Mouse (Mus musculus) forebrain, embryonic 13.5 days (tissue): Measurements from ENCODE around the gene Tjp2. TPM values are rescaled to one million over a fixed set of nuclear protein-coding genes. Genes with fewer than 3 reads are reported as not detected.

ENCODE experiments used
- ATAC-seq: fragments of 200-750 bp; cut with Nextera tagmentation; 2 replicates; pipeline ENCODE4 v1.8.0; 2017
- H3K27ac ChIP-seq: fragments of 300-500 bp; sonication (generic); 2 replicates; pipeline ENCODE4 v1.5.1; 2015; ENCODE audit warnings: inconsistent platforms, mild to moderate bottlenecking, moderate library complexity
- H3K27me3 ChIP-seq: fragments of 300-500 bp; sonication (generic); 2 replicates; pipeline ENCODE4 v1.6.1; 2015; ENCODE audit warnings: mild to moderate bottlenecking, inconsistent platforms
- H3K36me3 ChIP-seq: fragments of 300-500 bp; sonication (generic); 2 replicates; pipeline ENCODE4 v1.6.1; 2015; ENCODE audit warnings: mild to moderate bottlenecking, inconsistent platforms; ENCODE audit not compliant: poor library complexity, severe bottlenecking
- H3K4me1 ChIP-seq: fragments of 300-500 bp; sonication (generic); 2 replicates; pipeline ENCODE4 v1.6.1; 2015; ENCODE audit warnings: inconsistent platforms
- H3K4me2 ChIP-seq: fragments of 300-500 bp; sonication (generic); 2 replicates; pipeline ENCODE4 v1.6.1; 2015; ENCODE audit warnings: inconsistent platforms, mild to moderate bottlenecking, moderate library complexity
- H3K4me3 ChIP-seq: fragments of 300-500 bp; sonication (generic); 2 replicates; pipeline ENCODE4 v1.5.1; 2015; ENCODE audit warnings: mild to moderate bottlenecking, inconsistent platforms
- H3K9ac ChIP-seq: fragments of 300-500 bp; sonication (generic); 2 replicates; pipeline ENCODE4 v1.6.1; 2015; ENCODE audit warnings: mild to moderate bottlenecking, inconsistent platforms
- H3K9me3 ChIP-seq: fragments of 300-500 bp; sonication (generic); replicated peaks from 2 replicates; pipeline ENCODE4 v1.6.1; 2016; ENCODE audit warnings: inconsistent platforms
- WGBS: fragments of 180-500 bp; shearing (Covaris S2); methylation state at CpG from one replicate; pipeline ENCODE4 v1.1.7; 2015; 5-methylcytosine and 5-hydroxymethylcytosine counted together
- polyA plus RNA-seq: library from polyadenylated mRNA; unstranded; fragments of >200 nt; fragmentation: Nextera tagmentation; extraction: Ambion mirVana; gene quantifications from 2 replicates; pipeline ENCODE4 v1.2.1, GENCODE M21; 2015

Gene Tjp2
- polyA plus RNA-seq, 1 experiment from 2014 or later, result 14.3 TPM

- Histone ChIP-seq H3K4me2 (no peak overlapping the region), H3K27ac (no peak overlapping the region), H3K4me3 (no peak overlapping the region), H3K36me3 (no peaks in the 10 kb centered on the region), H3K27me3 (peaks cover 4% of the 10 kb centered on the region), H3K4me1 (peaks cover 19% of the 10 kb centered on the region; the same call in 1 of the 2 replicates), H3K9me3 (no peaks in the 10 kb centered on the region), H3K9ac (no peak overlapping the region)
- 41% methylated on average over 2 of the region's 2 CpGs for WGBS
- no peak for ATAC-seq
Observed at GRCm38 (mm10) chr19:24218291-24218690, 6.5 kb downstream of the Tjp2 start.

GRCm38 (mm10) chr19:24217851-24218250 lies 7.0 kb downstream of the Tjp2 start:
- no peak overlapping the region for H3K9ac ChIP-seq
- ATAC-seq, result no peak
- H3K36me3 ChIP-seq, result no peaks in the 10 kb centered on the region

GRCm38 (mm10) chr19:24216771-24217170 lies 8.1 kb downstream of the Tjp2 start:
- Histone ChIP-seq H3K4me2 (no peak overlapping the region), H3K4me1 (peaks cover 19% of the 10 kb centered on the region; the same call in 1 of the 2 replicates), H3K4me3 (no peak overlapping the region), H3K9ac (no peak overlapping the region), H3K27me3 (no peaks in the 10 kb centered on the region), H3K9me3 (no peaks in the 10 kb centered on the region), H3K27ac (no peak overlapping the region), H3K36me3 (no peaks in the 10 kb centered on the region)
- no peak for ATAC-seq
- 60% methylated on average over 9 of the region's 9 CpGs for WGBS

More at GRCm38 (mm10) chr19:24217851-24218250, 7.0 kb downstream of the Tjp2 start:
- H3K27ac ChIP-seq, result no peak overlapping the region
- H3K4me2 ChIP-seq, result no peak overlapping the region
- no peaks in the 10 kb centered on the region for H3K9me3 ChIP-seq
- peaks cover 2% of the 10 kb centered on the region; the same call in 1 of the 2 replicates for H3K27me3 ChIP-seq
- no peak overlapping the region for H3K4me3 ChIP-seq
- H3K4me1 ChIP-seq, result peaks cover 19% of the 10 kb centered on the region; the same call in 1 of the 2 replicates

GRCm38 (mm10) chr19:24214939-24215338 lies 9.9 kb downstream of the Tjp2 start:
- Histone ChIP-seq H3K27ac (no peak overlapping the region), H3K4me2 (no peak overlapping the region), H3K36me3 (no peaks in the 10 kb centered on the region), H3K27me3 (no peaks in the 10 kb centered on the region), H3K9me3 (no peaks in the 10 kb centered on the region), H3K4me3 (no peak overlapping the region), H3K4me1 (peaks cover 7% of the 10 kb centered on the region; the same call in 1 of the 2 replicates), H3K9ac (no peak overlapping the region)
- no peak for ATAC-seq
- 93% methylated on average over 7 of the region's 7 CpGs for WGBS

- ATAC-seq, result 0 out of 2 replicates have a peak, but pooled peaks have one; percentile 21
- Histone ChIP-seq H3K27me3 (no peaks in the 10 kb centered on the region), H3K4me1 (no peaks in the 10 kb centered on the region), H3K4me2 (no peak overlapping the region), H3K36me3 (no peaks in the 10 kb centered on the region), H3K9ac (no peak overlapping the region), H3K27ac (no peak overlapping the region), H3K9me3 (no peaks in the 10 kb centered on the region), H3K4me3 (no peak overlapping the region)
- WGBS, result 65% methylated on average over 7 of the region's 7 CpGs
Observed at GRCm38 (mm10) chr19:24213299-24213698, 11.5 kb downstream of the Tjp2 start.

GRCm38 (mm10) chr19:24212552-24213249 lies 12.1 kb downstream of the Tjp2 start:
- H3K4me3 ChIP-seq, result no peak overlapping the region
- H3K27ac ChIP-seq, result no peak overlapping the region
- H3K27me3 ChIP-seq, result no peaks in the 10 kb centered on the region
- WGBS, result 88% methylated on average over 12 of the region's 12 CpGs
- no peak overlapping the region for H3K4me2 ChIP-seq
- H3K4me1 ChIP-seq, result no peaks in the 10 kb centered on the region
- no peaks in the 10 kb centered on the region for H3K36me3 ChIP-seq
- no peaks in the 10 kb centered on the region for H3K9me3 ChIP-seq
- no peak overlapping the region for H3K9ac ChIP-seq
- no peak for ATAC-seq

- Histone ChIP-seq H3K4me1 (no peaks in the 10 kb centered on the region), H3K27ac (no peak overlapping the region), H3K4me3 (no peak overlapping the region), H3K36me3 (no peaks in the 10 kb centered on the region), H3K9me3 (no peaks in the 10 kb centered on the region), H3K9ac (no peak overlapping the region), H3K27me3 (no peaks in the 10 kb centered on the region), H3K4me2 (no peak overlapping the region)
- WGBS, result 82% methylated on average over 10 of the region's 10 CpGs
- ATAC-seq, result no peak
Observed at GRCm38 (mm10) chr19:24211168-24211567, 13.7 kb downstream of the Tjp2 start.

- no peak overlapping the region for H3K9ac ChIP-seq
- no peak for ATAC-seq
- H3K4me1 ChIP-seq, result no peaks in the 10 kb centered on the region
- no peak overlapping the region for H3K27ac ChIP-seq
- H3K36me3 ChIP-seq, result no peaks in the 10 kb centered on the region
- H3K9me3 ChIP-seq, result no peaks in the 10 kb centered on the region
- WGBS, result 92% methylated on average over 15 of the region's 15 CpGs
- no peaks in the 10 kb centered on the region for H3K27me3 ChIP-seq
- H3K4me3 ChIP-seq, result no peak overlapping the region
- no peak overlapping the region for H3K4me2 ChIP-seq
Observed at GRCm38 (mm10) chr19:24209516-24209915, 15.3 kb downstream of the Tjp2 start.

GRCm38 (mm10) chr19:24207967-24208366 lies 16.9 kb downstream of the Tjp2 start:
- no peak overlapping the region for H3K9ac ChIP-seq
- H3K27ac ChIP-seq, result no peak overlapping the region
- no peak overlapping the region for H3K4me2 ChIP-seq
- no peaks in the 10 kb centered on the region for H3K4me1 ChIP-seq
- WGBS, result 83% methylated on average over 1 of the region's 1 CpGs
- H3K36me3 ChIP-seq, result no peaks in the 10 kb centered on the region
- no peaks in the 10 kb centered on the region for H3K9me3 ChIP-seq
- ATAC-seq, result no peak
- H3K4me3 ChIP-seq, result no peak overlapping the region
- H3K27me3 ChIP-seq, result no peaks in the 10 kb centered on the region

GRCm38 (mm10) chr19:24205001-24205400 lies 19.8 kb downstream of the Tjp2 start:
- Histone ChIP-seq H3K4me2 (no peak overlapping the region), H3K36me3 (no peaks in the 10 kb centered on the region), H3K4me3 (no peak overlapping the region), H3K9ac (no peak overlapping the region), H3K27ac (no peak overlapping the region), H3K4me1 (no peaks in the 10 kb centered on the region), H3K27me3 (no peaks in the 10 kb centered on the region), H3K9me3 (no peaks in the 10 kb centered on the region)
- WGBS, result 17% methylated on average over 1 of the region's 1 CpGs
- no peak for ATAC-seq

GRCm38 (mm10) chr19:24201848-24202247 lies 23.0 kb downstream of the Tjp2 start:
- 87% methylated on average over 5 of the region's 5 CpGs for WGBS
- Histone ChIP-seq H3K4me2 (no peak overlapping the region), H3K36me3 (no peaks in the 10 kb centered on the region), H3K27me3 (no peaks in the 10 kb centered on the region), H3K9me3 (no peaks in the 10 kb centered on the region), H3K4me3 (no peak overlapping the region), H3K27ac (no peak overlapping the region), H3K4me1 (no peaks in the 10 kb centered on the region), H3K9ac (no peak overlapping the region)
- ATAC-seq, result no peak

GRCm38 (mm10) chr19:24200566-24200965 lies 24.3 kb downstream of the Tjp2 start:
- Histone ChIP-seq H3K27me3 (no peaks in the 10 kb centered on the region), H3K36me3 (no peaks in the 10 kb centered on the region), H3K9me3 (no peaks in the 10 kb centered on the region), H3K4me3 (no peak overlapping the region), H3K27ac (no peak overlapping the region), H3K9ac (no peak overlapping the region), H3K4me2 (no peak overlapping the region), H3K4me1 (no peaks in the 10 kb centered on the region)
- 42% methylated on average over 12 of the region's 12 CpGs for WGBS
- ATAC-seq, result no peak
